Mouse (Mus musculus) right cerebral cortex, postnatal 10 days (tissue): ENCODE data around the gene Dok4.
"Not testable (repeated sequence)": the region's sequence is repeated elsewhere in the genome, so short reads cannot be mapped to it uniquely, and the experiment has no call there.

Source experiments
- DNase-seq, 2 experiments: peaks; one replicate each; pipeline ENCODE4 v3.0.0; 2021; ENCODE audit warnings: low spot score in 2 of 2

Gene Dok4

DNA sequence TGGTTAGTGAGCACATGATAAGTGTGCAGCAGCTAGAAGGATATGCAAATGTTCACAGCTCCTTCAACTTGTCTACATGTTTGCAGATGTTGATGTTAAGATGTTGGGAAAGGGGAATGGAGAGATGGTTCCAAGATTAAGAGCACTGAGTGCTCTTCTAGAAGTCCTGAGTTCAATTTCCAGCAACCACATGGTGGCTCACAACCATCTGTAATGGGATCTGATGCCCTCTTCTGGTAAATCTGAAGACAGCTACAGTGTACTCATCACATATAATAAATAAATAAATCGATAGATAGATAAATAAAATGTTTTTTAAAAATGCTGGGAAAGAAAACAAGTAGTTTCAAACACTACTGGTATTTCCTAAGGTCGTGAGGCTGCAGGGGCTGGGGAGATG, 34.9 kb downstream of the Dok4 start:
- DNase-seq, result no peak

DNA sequence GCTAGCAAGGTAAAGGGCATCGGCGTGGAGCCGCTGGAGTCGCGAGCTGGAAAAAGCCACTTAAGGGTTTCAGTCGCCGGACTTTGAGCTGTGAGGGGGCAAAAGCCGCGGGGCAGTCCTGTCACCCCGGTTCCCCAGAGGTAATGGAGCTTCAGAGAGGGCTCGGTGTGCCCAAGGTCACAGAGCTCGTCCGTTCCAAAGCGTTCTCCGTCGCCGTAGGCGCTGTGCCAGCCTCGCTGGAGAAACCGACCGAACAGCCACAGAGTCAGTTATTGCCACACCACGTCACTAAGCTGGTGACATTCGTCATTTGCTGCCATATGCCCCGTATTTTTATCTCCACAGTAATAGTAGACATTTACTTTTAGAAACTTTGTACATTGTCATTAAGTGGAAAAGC, 37.5 kb downstream of the Dok4 start:
- DNase-seq, result peak; percentile 81 to 87

DNA sequence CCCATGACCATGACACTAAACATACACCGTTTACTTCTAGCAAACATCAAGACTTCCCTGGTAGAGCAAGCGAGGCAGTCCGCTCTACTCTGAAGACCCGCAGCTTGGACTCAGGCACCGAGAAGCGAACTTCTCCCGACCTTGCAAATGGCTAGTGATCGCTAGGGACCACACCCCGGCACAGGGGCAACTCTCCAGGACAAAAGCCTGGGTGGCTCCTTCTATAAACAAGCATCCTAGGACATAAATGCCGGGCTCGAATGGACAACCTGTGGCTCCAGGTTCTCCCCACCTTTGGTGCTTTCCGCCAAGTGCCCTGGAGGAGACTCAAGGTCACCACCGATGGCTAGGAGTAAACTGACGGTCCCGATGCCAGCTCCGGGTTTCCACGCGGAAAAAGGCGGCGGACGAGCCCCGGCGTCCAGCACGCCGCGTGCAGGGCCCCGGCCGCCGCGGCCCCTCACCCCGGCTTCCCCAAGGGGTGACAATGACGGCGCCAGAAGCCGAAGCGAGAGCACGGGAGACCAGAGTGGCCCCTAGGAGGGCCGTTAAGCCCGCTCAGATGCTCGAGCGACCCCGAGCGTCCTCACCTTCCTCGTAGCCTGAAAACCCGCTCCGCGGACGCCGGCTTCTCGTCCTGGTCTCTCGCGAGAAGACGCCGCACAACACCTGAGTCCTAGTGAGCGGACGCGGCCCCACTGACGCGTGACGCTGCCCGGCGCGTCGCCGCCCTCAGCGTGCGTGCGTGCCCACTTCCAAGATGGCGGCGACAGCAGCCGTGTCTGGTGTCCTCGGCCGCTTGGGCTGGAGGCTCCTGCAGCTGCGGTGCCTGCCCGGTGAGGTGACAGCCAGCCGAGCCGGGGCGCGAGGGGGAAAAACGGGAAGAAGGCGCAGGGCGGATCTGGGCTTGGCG, 38.2 kb downstream of the Dok4 start, which contains the start of the genes Coq9 and Ciapin1:
Coq9 (plus strand) TSS at position 660 of the 913 bp plus-strand sequence.
Ciapin1 (minus strand) TSS at position 697 of the 913 bp plus-strand sequence.
- peak; percentile 97 to 98 for DNase-seq

DNA sequence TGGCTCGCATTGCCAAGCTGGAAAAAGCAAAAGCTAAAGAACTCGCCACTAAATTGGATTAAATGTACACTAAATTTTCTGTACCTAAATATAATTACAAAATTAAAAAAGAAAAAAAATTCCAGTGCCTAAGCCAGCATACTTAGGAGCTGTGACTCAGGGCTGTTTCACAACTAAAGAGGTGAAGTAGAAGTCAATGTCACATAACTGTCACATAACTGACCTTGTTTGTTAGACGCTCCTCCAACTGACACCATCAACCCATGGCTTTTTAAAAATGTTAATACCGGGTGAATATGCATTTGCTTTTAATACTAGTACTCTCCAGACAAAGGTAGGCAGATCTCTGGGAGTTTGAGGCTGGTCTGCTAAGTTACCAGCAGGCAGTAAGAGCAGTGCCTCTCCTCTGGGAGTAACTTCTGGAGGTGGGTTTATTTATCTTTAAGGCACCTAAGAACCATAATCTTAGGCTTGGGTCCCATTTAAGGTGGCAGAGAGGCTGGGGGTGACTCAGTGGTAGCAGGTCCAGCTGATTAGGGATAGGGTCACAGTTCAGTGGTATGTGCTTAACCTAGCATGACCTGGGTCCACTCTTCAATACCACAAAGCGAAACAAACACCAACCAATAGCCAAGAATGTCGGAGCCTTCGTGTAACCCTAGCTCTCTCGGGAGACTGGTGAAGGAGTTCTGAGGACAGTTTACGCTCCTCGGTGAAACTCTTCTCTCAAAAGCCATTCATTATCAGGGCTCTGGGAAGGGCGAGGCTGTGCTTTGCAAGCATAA, 39.5 kb downstream of the Dok4 start:
- no peak for DNase-seq

DNA sequence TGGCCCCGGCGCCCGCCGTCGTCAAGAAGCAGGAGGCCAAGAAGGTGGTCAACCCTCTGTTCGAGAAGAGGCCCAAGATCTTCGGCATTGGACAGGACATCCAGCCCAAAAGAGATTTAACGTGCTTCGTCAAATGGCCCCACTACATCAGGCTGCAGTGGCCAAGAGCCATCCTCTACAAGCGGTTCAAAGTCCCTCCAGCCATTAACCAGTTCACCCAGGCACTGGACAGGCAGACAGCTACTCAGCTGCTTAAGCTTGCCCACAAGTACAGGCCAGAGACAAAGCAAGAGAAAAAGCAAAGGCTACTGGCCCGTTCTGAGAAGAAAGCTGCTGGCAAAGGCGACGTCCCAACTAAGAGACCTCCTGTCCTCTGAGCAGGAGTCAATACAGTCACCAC, 40.4 kb downstream of the Dok4 start:
- not testable (repeated sequence) for DNase-seq

DNA sequence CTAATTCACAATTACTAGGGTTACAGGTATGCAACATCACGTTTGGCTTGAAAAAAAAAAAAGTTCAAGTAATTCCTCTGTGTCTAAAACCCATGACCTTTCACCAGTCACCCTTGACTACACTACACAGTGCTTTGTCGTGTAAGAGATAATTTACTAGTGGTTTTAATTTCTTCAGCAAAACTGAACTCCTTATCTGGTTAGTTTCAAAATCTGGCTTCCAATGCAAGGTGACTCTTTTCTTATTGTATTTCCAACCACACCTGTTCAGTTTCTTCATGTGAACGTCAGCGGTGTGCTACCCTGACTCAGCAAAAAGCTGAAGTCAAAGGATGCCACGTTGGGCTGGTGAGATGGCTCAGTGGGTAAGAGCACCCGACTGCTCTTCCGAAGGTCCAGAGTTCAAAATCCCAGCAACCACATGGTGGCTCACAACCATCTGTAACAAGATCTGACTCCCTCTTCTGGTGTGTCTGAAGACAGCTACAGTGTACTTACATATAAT, 42.2 kb downstream of the Dok4 start:
- not testable (repeated sequence) for DNase-seq

DNA sequence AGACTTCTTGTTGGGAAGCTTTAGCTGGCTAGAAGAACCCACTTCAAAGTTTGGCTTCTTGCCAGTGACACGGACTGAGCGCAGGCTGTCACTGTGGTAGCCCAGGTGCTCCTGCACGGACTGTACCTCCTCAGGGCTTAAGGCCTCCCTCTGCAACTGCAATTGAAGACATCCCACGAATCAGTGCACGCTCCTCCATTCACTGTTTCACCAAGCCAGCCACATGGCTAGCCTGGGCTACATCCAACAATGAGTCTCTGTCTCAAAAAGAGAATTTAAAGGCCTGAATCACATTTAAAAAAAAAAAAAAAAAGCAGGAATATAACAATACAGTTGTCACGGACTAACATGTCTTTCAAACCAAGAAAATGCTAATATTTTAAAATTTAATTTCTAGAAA, 47.8 kb downstream of the Dok4 start:
- DNase-seq, result no peak

DNA sequence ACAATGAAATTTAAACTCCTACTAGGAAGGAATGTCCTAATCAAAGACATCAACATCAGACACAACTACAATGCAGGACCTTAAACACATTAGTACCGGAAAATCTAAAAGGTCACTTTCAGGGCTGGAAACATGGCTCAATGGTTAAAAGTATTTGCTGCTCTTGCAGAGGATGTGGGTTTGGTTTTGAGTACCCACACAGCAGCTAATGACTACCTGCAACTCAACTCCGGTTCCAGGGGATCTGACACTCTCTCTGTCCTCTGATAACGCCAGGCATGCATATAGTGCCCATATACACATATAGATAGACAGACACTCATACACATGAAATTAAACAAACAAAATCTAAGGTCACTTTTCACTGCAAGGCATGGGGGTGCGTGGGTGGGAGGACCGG, 49.9 kb downstream of the Dok4 start:
- DNase-seq, result no peak

DNA sequence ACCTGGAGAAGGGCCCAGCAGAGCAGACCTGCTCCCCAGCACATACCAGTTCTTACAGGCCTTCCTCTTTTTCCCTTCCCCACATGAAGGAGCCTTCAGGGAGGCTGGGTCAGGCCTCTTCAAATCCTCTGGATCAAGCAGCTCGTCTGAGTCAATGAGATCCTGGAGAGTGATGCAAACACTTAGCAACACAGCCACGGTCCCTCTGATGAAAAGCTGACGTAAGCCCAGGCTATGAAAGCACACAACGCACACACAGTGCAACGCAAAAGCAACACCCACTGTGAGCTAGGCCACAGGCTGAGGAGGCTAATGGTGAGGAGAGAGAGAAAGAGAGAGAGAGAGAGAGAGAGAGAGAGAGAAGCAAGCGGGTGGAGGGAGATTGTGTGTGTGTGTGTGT, 51.0 kb downstream of the Dok4 start:
- no peak for DNase-seq

DNA sequence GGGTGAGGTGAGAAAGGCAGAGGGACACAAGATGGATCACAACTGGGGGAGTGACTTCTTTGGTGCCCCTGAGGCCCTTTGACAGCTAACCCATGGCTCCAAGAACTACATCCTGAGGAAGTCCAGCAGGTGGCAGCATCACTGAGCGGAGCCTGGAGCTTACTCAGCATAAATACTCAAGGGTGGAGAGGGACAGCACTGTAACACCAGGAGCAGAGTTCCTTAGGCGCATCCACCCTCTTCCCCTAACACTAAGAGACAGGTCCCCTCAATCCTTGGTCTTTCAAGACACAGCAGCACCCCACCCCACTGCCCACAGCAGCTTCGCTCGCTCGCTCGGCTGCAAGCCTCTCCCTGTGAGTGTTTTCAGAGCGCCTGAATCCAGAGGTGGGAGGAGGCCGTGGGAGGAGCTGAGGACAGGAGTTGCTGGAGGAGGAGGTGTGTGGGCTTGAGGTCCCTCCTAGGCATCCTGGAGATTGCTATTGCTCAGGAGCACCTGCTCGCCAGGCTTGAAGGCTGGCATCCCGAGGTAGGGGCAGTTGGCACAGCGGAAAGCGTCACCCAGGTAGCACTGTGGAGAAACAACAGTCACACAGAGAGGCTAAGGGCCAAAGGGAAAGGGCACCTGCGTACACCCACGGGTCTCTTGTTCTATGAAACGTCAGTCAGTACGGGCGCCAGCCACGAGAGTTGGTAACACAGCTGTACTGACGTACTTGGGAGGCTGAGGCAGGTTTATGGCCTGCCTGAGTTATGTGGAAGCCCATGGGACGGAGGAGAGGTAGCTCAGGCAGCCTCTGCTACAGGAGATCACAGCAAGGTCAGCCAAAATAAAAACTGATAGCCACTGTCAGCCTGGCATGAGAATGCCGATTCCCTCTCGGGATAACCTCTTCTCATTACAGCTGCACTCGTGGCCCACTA, 53.2 kb downstream of the Dok4 start:
- peak in 1 of 2 experiments; percentile 73 for DNase-seq

DNA sequence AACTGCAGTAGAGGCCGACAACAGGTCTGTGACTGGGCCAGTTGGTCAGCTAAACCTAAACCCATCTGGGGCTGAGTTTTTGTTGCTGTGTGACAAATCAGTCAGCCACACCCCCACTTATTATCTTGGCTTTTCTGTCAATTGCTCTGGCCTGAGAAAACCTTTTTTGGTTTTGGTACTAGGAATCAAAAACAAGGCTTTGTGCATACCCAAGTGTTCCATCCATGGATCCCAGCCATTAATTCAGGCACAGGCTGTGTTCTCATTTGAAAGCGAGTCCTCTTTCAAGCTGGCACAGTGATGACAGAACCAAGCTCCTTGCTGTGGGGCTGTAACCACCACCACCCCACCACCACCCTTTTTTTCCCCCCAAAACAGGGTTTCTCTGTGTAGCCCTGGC, 54.7 kb downstream of the Dok4 start:
- DNase-seq, result no peak

DNA sequence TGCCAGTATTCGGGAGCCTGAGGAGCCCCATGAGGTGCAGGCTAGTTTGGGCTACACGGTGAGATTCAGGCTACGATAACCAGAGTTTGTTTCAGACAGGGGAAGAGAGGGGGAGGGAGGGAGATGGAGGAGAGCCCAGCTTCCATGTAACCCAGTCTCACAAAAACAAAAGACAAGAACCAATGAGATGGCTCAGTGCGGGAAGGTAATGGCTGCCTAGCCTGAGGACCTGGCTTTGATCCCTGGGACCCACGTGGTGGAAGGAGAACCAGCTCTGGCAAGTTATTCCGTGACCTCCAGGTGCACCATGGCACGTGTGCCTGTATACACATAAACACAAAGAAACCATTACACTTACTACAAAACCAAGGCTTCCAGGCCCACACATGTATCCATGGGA, 55.6 kb downstream of the Dok4 start:
- no peak for DNase-seq

DNA sequence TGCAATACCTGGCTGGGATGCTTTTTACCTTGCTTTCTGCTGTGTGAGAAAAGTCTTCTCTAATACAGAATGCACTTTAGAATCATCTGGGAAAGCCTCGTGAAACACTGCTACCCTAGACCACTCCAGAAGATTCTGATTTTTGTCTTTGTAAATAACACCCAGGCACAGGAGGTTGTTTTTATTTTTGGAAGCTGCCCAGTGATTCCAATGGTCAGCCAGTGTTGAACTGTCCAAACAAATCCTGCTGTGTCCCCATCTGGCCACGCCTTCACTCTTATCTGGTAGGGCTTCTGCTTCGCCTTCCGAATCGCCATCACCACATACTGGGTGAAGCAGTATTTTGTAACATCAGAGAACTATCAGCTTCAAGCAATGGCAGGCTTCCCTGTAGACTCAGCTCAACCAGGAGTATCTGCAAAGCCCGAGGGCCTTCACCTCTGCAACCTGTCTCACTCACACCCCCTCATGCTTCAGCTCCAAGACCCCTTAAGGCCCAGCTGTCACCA, 56.4 kb downstream of the Dok4 start:
- no peak for DNase-seq

DNA sequence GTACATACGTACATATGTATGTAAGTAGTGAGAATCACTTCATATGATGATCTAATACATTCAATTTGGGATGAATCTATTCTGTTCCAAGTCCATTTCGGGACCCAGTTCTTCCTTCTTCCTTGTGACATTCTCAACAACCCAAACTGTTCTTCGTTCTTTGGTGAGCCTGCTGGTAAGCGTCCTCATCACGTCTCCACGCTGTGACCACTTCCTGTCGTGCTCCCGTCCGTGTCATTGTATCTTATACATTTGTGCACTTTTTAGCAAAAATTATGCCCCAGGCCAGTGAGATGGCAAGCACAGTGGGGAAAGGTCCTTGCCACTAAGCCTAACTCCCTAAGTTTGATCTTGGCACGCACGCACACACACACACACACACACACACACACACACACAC, 58.2 kb downstream of the Dok4 start:
- DNase-seq, result no peak

DNA sequence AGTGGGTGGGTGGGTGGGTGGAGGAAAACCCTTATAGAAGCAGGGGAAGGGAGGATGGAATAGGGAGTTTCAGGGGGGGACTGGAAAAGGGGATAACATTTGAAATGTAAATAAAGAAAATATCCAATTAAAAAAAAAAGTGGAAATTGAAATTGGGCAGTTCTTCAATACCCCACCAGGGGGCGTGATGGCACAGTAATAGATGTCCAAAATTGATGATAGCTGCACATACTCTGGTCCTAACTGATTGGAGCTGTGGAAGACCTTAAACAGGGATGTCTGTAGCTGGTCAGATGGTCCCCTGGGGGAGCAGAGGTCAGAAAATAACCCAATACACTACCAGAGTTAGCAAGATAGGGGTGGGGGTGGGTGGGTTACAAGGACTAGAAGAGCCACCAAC, 61.6 kb downstream of the Dok4 start:
- peak in 1 of 2 experiments; percentile 28 for DNase-seq
